ENCODE assay signal across 16 mouse cellular contexts in genomic region chr8:61774161-61774560, GRCm38 (mm10).
"Had no signal": no experiment of that assay in that cellular context is flagged by ENCODE, and none has a peak within 500 bp of the region (broad histone marks: within the 10 kb centered on the region; RNA-seq: fewer than 3 reads in every experiment).

No protein-coding gene starts in this region.

- H3K36me3 ChIP-seq: neural tube, embryonic 13.5 days; neural tube, embryonic 15.5 days; stomach, embryonic 15.5 days had no signal

- H3K27ac ChIP-seq: neural tube, embryonic 13.5 days; neural tube, embryonic 15.5 days; stomach, embryonic 15.5 days; stomach, postnatal 0 days had no signal

- H3K4me3 ChIP-seq: neural tube, embryonic 13.5 days; neural tube, embryonic 15.5 days; stomach, embryonic 15.5 days had no signal

- DNase-seq: retina, postnatal 1 day; right cerebral cortex, adult 18-20 months; right cerebral cortex, postnatal 14 days; right cerebral cortex, postnatal 25 days; right cerebral cortex, postnatal 4 days; spleen, adult 18-20 months; thymus, adult 18-20 months; thymus, adult 2 months; thymus, postnatal 14 days; thymus, postnatal 25 days; thymus, postnatal 36 days; thymus, postnatal 4 days had no signal

- H3K27me3 ChIP-seq: neural tube, embryonic 13.5 days; neural tube, embryonic 15.5 days; stomach, embryonic 15.5 days had no signal

- H3K4me2 ChIP-seq: neural tube, embryonic 13.5 days; neural tube, embryonic 15.5 days; stomach, embryonic 15.5 days had no signal

- H3K9me3 ChIP-seq: neural tube, embryonic 13.5 days; neural tube, embryonic 15.5 days; stomach, embryonic 15.5 days had no signal

- H3K9ac ChIP-seq: neural tube, embryonic 13.5 days; neural tube, embryonic 15.5 days; stomach, embryonic 15.5 days had no signal
